Mouse (Mus musculus): ENCODE measurements around the gene Vdac2. TPM values are rescaled to one million over a fixed set of nuclear protein-coding genes. Genes with fewer than 3 reads are reported as not detected.
A peak's percentile ranks its signal among the peaks of the same experiment; 100 is the strongest.

The Vdac2 gene
- 231 and 240 TPM in 2 replicates for polyA plus RNA-seq (2016; fragmentation: Nextera tagmentation; extraction: Ambion mirVana)

GRCm38 (mm10) chr14:21824938-21825337, at the start of gene Vdac2:
Gene Vdac2 (plus strand): TSS chr14:21825238.
- 85% methylated on average over 2 of the region's 2 CpGs for WGBS

GRCm38 (mm10) chr14:21776201-21776600, 48.8 kb upstream of the Vdac2 start:
- H3K27me3 ChIP-seq: no peaks in the 10 kb centered on the region
- 87% methylated on average over 4 of the region's 4 CpGs for WGBS
- no peak for ATAC-seq (ENCODE audit: insufficient number of reproducible peaks, insufficient read depth, low FRiP score, low TSS enrichment)
- no peak overlapping the region for H3K9ac ChIP-seq
- H3K4me3 ChIP-seq: no peak overlapping the region
- H3K4me1 ChIP-seq: no peaks in the 10 kb centered on the region
- H3K27ac ChIP-seq: no peak overlapping the region
- H3K36me3 ChIP-seq: peaks cover 29% of the 10 kb centered on the region
- no peak overlapping the region for H3K4me2 ChIP-seq (replicated peaks)
- no peaks in the 10 kb centered on the region for H3K9me3 ChIP-seq

More at GRCm38 (mm10) chr14:21824938-21825337, at the start of gene Vdac2:
- H3K4me3 ChIP-seq: no peak within 1 kb of the TSS
- no peak for ATAC-seq (ENCODE audit: insufficient number of reproducible peaks, insufficient read depth, low FRiP score, low TSS enrichment)
- H3K27ac ChIP-seq: 0 out of 2 replicates have a peak within 1 kb of the TSS, but pooled peaks have one; percentile 19
- H3K9ac ChIP-seq: no peak within 1 kb of the TSS
- H3K9me3 ChIP-seq: no peaks in the 10 kb centered on the region
- 0 out of 2 replicates have a peak, but pooled peaks cover 3% of the 10 kb centered on the region for H3K4me1 ChIP-seq
- no peak within 1 kb of the TSS for H3K4me2 ChIP-seq (replicated peaks)
- H3K27me3 ChIP-seq: no peaks in the 10 kb centered on the region
- H3K36me3 ChIP-seq: no peaks in the 10 kb centered on the region

- no peak overlapping the region for H3K27ac ChIP-seq
- H3K4me3 ChIP-seq: no peak overlapping the region
- H3K4me2 ChIP-seq (replicated peaks): no peak overlapping the region
- peaks cover 30% of the 10 kb centered on the region for H3K36me3 ChIP-seq
- no peaks in the 10 kb centered on the region for H3K4me1 ChIP-seq
- no peaks in the 10 kb centered on the region for H3K9me3 ChIP-seq
- WGBS: 85% methylated on average over 4 of the region's 4 CpGs
- no peaks in the 10 kb centered on the region for H3K27me3 ChIP-seq
- no peak for ATAC-seq (ENCODE audit: insufficient number of reproducible peaks, insufficient read depth, low FRiP score, low TSS enrichment)
- no peak overlapping the region for H3K9ac ChIP-seq
These were observed 38.5 kb upstream of the Vdac2 start for GRCm38 (mm10) chr14:21786500-21786899.

GRCm38 (mm10) chr14:21787374-21787773, 37.7 kb upstream of the Vdac2 start:
- no peaks in the 10 kb centered on the region for H3K4me1 ChIP-seq
- WGBS: 90% methylated on average over 3 of the region's 3 CpGs
- no peaks in the 10 kb centered on the region for H3K9me3 ChIP-seq
- no peak overlapping the region for H3K4me3 ChIP-seq
- no peaks in the 10 kb centered on the region for H3K27me3 ChIP-seq
- no peak for ATAC-seq (ENCODE audit: insufficient number of reproducible peaks, insufficient read depth, low FRiP score, low TSS enrichment)
- peaks cover 28% of the 10 kb centered on the region for H3K36me3 ChIP-seq
- no peak overlapping the region for H3K27ac ChIP-seq
- no peak overlapping the region for H3K4me2 ChIP-seq (replicated peaks)
- no peak overlapping the region for H3K9ac ChIP-seq

- peaks cover 35% of the 10 kb centered on the region for H3K36me3 ChIP-seq
- 95% methylated on average over 5 of the region's 5 CpGs for WGBS
- H3K27ac ChIP-seq: no peak overlapping the region
- H3K4me3 ChIP-seq: no peak overlapping the region
- no peak overlapping the region for H3K9ac ChIP-seq
- H3K4me2 ChIP-seq (replicated peaks): no peak overlapping the region
- no peaks in the 10 kb centered on the region for H3K9me3 ChIP-seq
- H3K27me3 ChIP-seq: no peaks in the 10 kb centered on the region
- no peaks in the 10 kb centered on the region for H3K4me1 ChIP-seq
- no peak for ATAC-seq (ENCODE audit: insufficient number of reproducible peaks, insufficient read depth, low FRiP score, low TSS enrichment)
These were observed 36.9 kb upstream of the Vdac2 start for GRCm38 (mm10) chr14:21788121-21788520.

GRCm38 (mm10) chr14:21790585-21791251, 34.3 kb upstream of the Vdac2 start:
- Histone ChIP-seq H3K27ac (no peak overlapping the region), H3K9me3 (no peaks in the 10 kb centered on the region), H3K36me3 (peaks cover 31% of the 10 kb centered on the region), H3K4me3 (no peak overlapping the region), H3K4me1 (peaks cover 7% of the 10 kb centered on the region), H3K4me2 (replicated peaks) (no peak overlapping the region), H3K9ac (no peak overlapping the region), H3K27me3 (no peaks in the 10 kb centered on the region)
- no peak for ATAC-seq (ENCODE audit: insufficient number of reproducible peaks, insufficient read depth, low FRiP score, low TSS enrichment)
- WGBS: 90% methylated on average over 9 of the region's 9 CpGs

GRCm38 (mm10) chr14:21791722-21792121, 33.3 kb upstream of the Vdac2 start:
- no peak overlapping the region for H3K9ac ChIP-seq
- no peak overlapping the region for H3K4me3 ChIP-seq
- WGBS: 85% methylated on average over 4 of the region's 4 CpGs
- H3K27me3 ChIP-seq: no peaks in the 10 kb centered on the region
- no peak for ATAC-seq (ENCODE audit: insufficient number of reproducible peaks, insufficient read depth, low FRiP score, low TSS enrichment)
- H3K4me2 ChIP-seq (replicated peaks): no peak overlapping the region
- H3K9me3 ChIP-seq: no peaks in the 10 kb centered on the region
- no peak overlapping the region for H3K27ac ChIP-seq
- peaks cover 7% of the 10 kb centered on the region for H3K4me1 ChIP-seq
- H3K36me3 ChIP-seq: peaks cover 30% of the 10 kb centered on the region

GRCm38 (mm10) chr14:21792250-21792649, 32.8 kb upstream of the Vdac2 start:
- peaks cover 7% of the 10 kb centered on the region for H3K4me1 ChIP-seq
- H3K9me3 ChIP-seq: no peaks in the 10 kb centered on the region
- ATAC-seq (ENCODE audit: insufficient number of reproducible peaks, insufficient read depth, low FRiP score, low TSS enrichment): no peak
- no peak overlapping the region for H3K27ac ChIP-seq
- H3K36me3 ChIP-seq: peaks cover 30% of the 10 kb centered on the region
- WGBS: 94% methylated on average over 6 of the region's 6 CpGs
- no peak overlapping the region for H3K4me3 ChIP-seq
- H3K27me3 ChIP-seq: no peaks in the 10 kb centered on the region
- no peak overlapping the region for H3K4me2 ChIP-seq (replicated peaks)
- no peak overlapping the region for H3K9ac ChIP-seq

GRCm38 (mm10) chr14:21800641-21801040, 24.4 kb upstream of the Vdac2 start:
- Histone ChIP-seq H3K4me3 (no peak overlapping the region), H3K27me3 (no peaks in the 10 kb centered on the region), H3K4me1 (no peaks in the 10 kb centered on the region), H3K27ac (no peak overlapping the region), H3K4me2 (replicated peaks) (no peak overlapping the region), H3K36me3 (peaks cover 9% of the 10 kb centered on the region), H3K9me3 (no peaks in the 10 kb centered on the region), H3K9ac (no peak overlapping the region)
- WGBS: 92% methylated on average over 4 of the region's 4 CpGs
- no peak for ATAC-seq (ENCODE audit: insufficient number of reproducible peaks, insufficient read depth, low FRiP score, low TSS enrichment)

GRCm38 (mm10) chr14:21801624-21802023, 23.4 kb upstream of the Vdac2 start:
- no peak for ATAC-seq (ENCODE audit: insufficient number of reproducible peaks, insufficient read depth, low FRiP score, low TSS enrichment)
- Histone ChIP-seq H3K4me2 (replicated peaks) (no peak overlapping the region), H3K36me3 (peaks cover 9% of the 10 kb centered on the region), H3K27me3 (no peaks in the 10 kb centered on the region), H3K9ac (no peak overlapping the region), H3K9me3 (no peaks in the 10 kb centered on the region), H3K4me3 (no peak overlapping the region), H3K4me1 (no peaks in the 10 kb centered on the region), H3K27ac (no peak overlapping the region)
- WGBS: 81% methylated on average over 7 of the region's 7 CpGs

- H3K9me3 ChIP-seq: no peaks in the 10 kb centered on the region
- no peak overlapping the region for H3K9ac ChIP-seq
- H3K36me3 ChIP-seq: peaks cover 9% of the 10 kb centered on the region
- no peak overlapping the region for H3K27ac ChIP-seq
- no peaks in the 10 kb centered on the region for H3K27me3 ChIP-seq
- 93% methylated on average over 6 of the region's 6 CpGs for WGBS
- no peak for ATAC-seq (ENCODE audit: insufficient number of reproducible peaks, insufficient read depth, low FRiP score, low TSS enrichment)
- no peak overlapping the region for H3K4me2 ChIP-seq (replicated peaks)
- no peaks in the 10 kb centered on the region for H3K4me1 ChIP-seq
- no peak overlapping the region for H3K4me3 ChIP-seq
These were observed 22.4 kb upstream of the Vdac2 start for GRCm38 (mm10) chr14:21802543-21803206.

GRCm38 (mm10) chr14:21806203-21806602, 18.8 kb upstream of the Vdac2 start:
- Histone ChIP-seq H3K4me3 (no peak overlapping the region), H3K27me3 (no peaks in the 10 kb centered on the region), H3K9me3 (no peaks in the 10 kb centered on the region), H3K36me3 (no peaks in the 10 kb centered on the region), H3K27ac (no peak overlapping the region), H3K4me1 (no peaks in the 10 kb centered on the region), H3K4me2 (replicated peaks) (no peak overlapping the region), H3K9ac (no peak overlapping the region)
- whole genome bisulfite sequencing: 88% methylated on average over 2 of the region's 2 CpGs
- ATAC-seq (ENCODE audit: insufficient number of reproducible peaks, insufficient read depth, low FRiP score, low TSS enrichment): no peak

Data from embryonic facial prominence, embryonic 12.5 days (tissue).